Mouse (Mus musculus) MEL (cell line): ENCODE measurements around the gene Kctd7. TPM values are rescaled to one million over a fixed set of nuclear protein-coding genes. Genes with fewer than 3 reads are reported as not detected.

Experiments used
- DNase-seq: peaks from one replicate; pipeline ENCODE4 v3.0.0; 2011; ENCODE audit warnings: low read depth, low spot score
- H3K27ac ChIP-seq: 2 replicates; pipeline ENCODE4 v1.5.1; 2012; ENCODE audit warnings: low read depth, mild to moderate bottlenecking, control low read depth, low read length, moderate library complexity; ENCODE audit not compliant: control insufficient read depth
- H3K27me3 ChIP-seq, 2 experiments: fragments of 150-350 bp in 1 of 2; sonication (generic) in 1 of 2; 2 replicates each; pipeline ENCODE4 v1.6.1; 2012; ENCODE audit warnings: low read length in 2 of 2, mild to moderate bottlenecking in 2 of 2, improper control_type of control experiment in 1 of 2, moderate library complexity in 1 of 2; ENCODE audit not compliant: insufficient read depth in 2 of 2, control insufficient read depth in 1 of 2
- H3K36me3 ChIP-seq, 2 experiments: 2 replicates each; pipeline ENCODE4 v1.6.1; 2012 to 2014; ENCODE audit warnings: low read length in 2 of 2, improper control_type of control experiment in 1 of 2, inconsistent platforms in 1 of 2, mild to moderate bottlenecking in 1 of 2; ENCODE audit not compliant: insufficient read depth in 2 of 2, control insufficient read depth in 1 of 2
- H3K4me1 ChIP-seq, 2 experiments: fragments of 150-350 bp in 1 of 2; sonication (generic) in 1 of 2; 2 replicates each; pipeline ENCODE4 v1.6.1; 2012; ENCODE audit warnings: low read length in 2 of 2, improper control_type of control experiment in 1 of 2, mild to moderate bottlenecking in 1 of 2; ENCODE audit not compliant: insufficient read depth in 2 of 2, control insufficient read depth in 1 of 2
- H3K4me3 ChIP-seq, 2 experiments: fragments of 150-350 bp in 1 of 2; sonication (generic) in 1 of 2; 2 replicates each; pipeline ENCODE4 v1.5.1; 2012; ENCODE audit warnings: low read depth in 2 of 2, low read length in 2 of 2, mild to moderate bottlenecking in 2 of 2, moderate library complexity in 2 of 2, control low read depth in 1 of 2, improper control_type of control experiment in 1 of 2; ENCODE audit not compliant: control insufficient read depth in 1 of 2, insufficient read depth in 1 of 2
- H3K79me2 ChIP-seq: 2 replicates; pipeline ENCODE4 v1.6.1; 2012; ENCODE audit warnings: mild to moderate bottlenecking, low read length, moderate library complexity; ENCODE audit not compliant: control insufficient read depth, poor library complexity, insufficient read depth
- H3K9ac ChIP-seq: 2 replicates; pipeline ENCODE4 v1.6.1; 2012; ENCODE audit warnings: low read depth, mild to moderate bottlenecking, control low read depth, low read length, moderate library complexity; ENCODE audit not compliant: control insufficient read depth, poor library complexity, severe bottlenecking
- H3K9me3 ChIP-seq: fragments of 150-350 bp; sonication (generic); replicated peaks from 2 replicates; pipeline ENCODE4 v1.6.1; 2012; ENCODE audit warnings: mild to moderate bottlenecking, low read length, improper control_type of control experiment, moderate library complexity; ENCODE audit not compliant: insufficient read depth
- BHLHE40 ChIP-seq: IDR thresholded peaks from 2 replicates; pipeline ENCODE4 v1.6.1; 2012; ENCODE audit warnings: low read depth, mild to moderate bottlenecking, inconsistent platforms, low read length, improper control_type of control experiment, borderline replicate concordance
- CHD1 ChIP-seq: IDR thresholded peaks from 2 replicates; pipeline ENCODE4 v1.6.1; 2012; ENCODE audit warnings: low read depth, mild to moderate bottlenecking, inconsistent platforms, low read length, improper control_type of control experiment
- CHD2 ChIP-seq: IDR thresholded peaks from 2 replicates; pipeline ENCODE4 v1.6.1; 2011; ENCODE audit warnings: low read length, improper control_type of control experiment
- CTCF ChIP-seq, 3 experiments: IDR thresholded peaks in 2 of 3; conservative IDR thresholded peaks in 1 of 3; 2 replicates each; pipeline ENCODE4 v1.5.1; 2011 to 2012; ENCODE audit warnings: low read length in 3 of 3, low read depth in 2 of 3, mild to moderate bottlenecking in 2 of 3, improper control_type of control experiment in 1 of 3, inconsistent platforms in 1 of 3, mixed read lengths in 1 of 3, moderate library complexity in 1 of 3; ENCODE audit not compliant: control insufficient read depth in 1 of 3, insufficient read depth in 1 of 3, poor library complexity in 1 of 3, severe bottlenecking in 1 of 3
- E2F4 ChIP-seq: IDR thresholded peaks from 2 replicates; pipeline ENCODE4 v1.6.1; 2011; ENCODE audit warnings: low read depth, low read length, improper control_type of control experiment, borderline replicate concordance
- GABPA ChIP-seq: IDR thresholded peaks from 2 replicates; pipeline ENCODE4 v1.6.1; 2012; ENCODE audit warnings: low read depth, mild to moderate bottlenecking, inconsistent platforms, low read length, improper control_type of control experiment, moderate library complexity
- MAX ChIP-seq: IDR thresholded peaks from 2 replicates; pipeline ENCODE4 v1.6.1; 2011; ENCODE audit warnings: low read length, improper control_type of control experiment
- MEF2A ChIP-seq: IDR thresholded peaks from 2 replicates; pipeline ENCODE4 v1.6.1; 2014; ENCODE audit warnings: low read depth, mild to moderate bottlenecking, inconsistent platforms, low read length, improper control_type of control experiment; ENCODE audit not compliant: poor library complexity, insufficient replicate concordance, severe bottlenecking; ENCODE audit errors: extremely low read depth
- RAD21 ChIP-seq: IDR thresholded peaks from 2 replicates; pipeline ENCODE4 v1.6.1; 2011; ENCODE audit warnings: mild to moderate bottlenecking, low read depth, low read length, improper control_type of control experiment
- RCOR1 ChIP-seq: IDR thresholded peaks from 2 replicates; pipeline ENCODE4 v1.6.1; 2012; ENCODE audit warnings: low read depth, mild to moderate bottlenecking, inconsistent platforms, low read length, improper control_type of control experiment
- SIN3A ChIP-seq: IDR thresholded peaks from 2 replicates; pipeline ENCODE4 v1.6.1; 2012; ENCODE audit warnings: low read length, improper control_type of control experiment, inconsistent platforms
- SMC3 ChIP-seq: IDR thresholded peaks from 2 replicates; pipeline ENCODE4 v1.6.1; 2011; ENCODE audit warnings: low read depth, low read length, improper control_type of control experiment
- TCF12 ChIP-seq: IDR thresholded peaks from 2 replicates; pipeline ENCODE4 v1.6.1; 2014; ENCODE audit warnings: low read depth, mild to moderate bottlenecking, inconsistent platforms, low read length, improper control_type of control experiment, moderate library complexity
- UBTF ChIP-seq: IDR thresholded peaks from 2 replicates; pipeline ENCODE4 v1.6.1; 2012; ENCODE audit warnings: low read depth, mild to moderate bottlenecking, inconsistent platforms, low read length, improper control_type of control experiment, moderate library complexity, borderline replicate concordance; ENCODE audit not compliant: insufficient read depth
- USF2 ChIP-seq, 2 experiments: IDR thresholded peaks; 2 replicates each; pipeline ENCODE4 v1.6.1; 2011 to 2012; ENCODE audit warnings: improper control_type of control experiment in 2 of 2, low read length in 2 of 2, borderline replicate concordance in 1 of 2, inconsistent platforms in 1 of 2, low read depth in 1 of 2, mild to moderate bottlenecking in 1 of 2; ENCODE audit not compliant: insufficient read depth in 1 of 2
- ZKSCAN1 ChIP-seq: IDR thresholded peaks from 2 replicates; pipeline ENCODE4 v1.6.1; 2012; ENCODE audit warnings: low read depth, mild to moderate bottlenecking, inconsistent platforms, low read length, improper control_type of control experiment, moderate library complexity
- polyA plus RNA-seq, 2 experiments: library from polyadenylated mRNA; stranded (reverse) in 1 of 2; unstranded in 1 of 2; fragments of >175 nt in 1 of 2; fragments of >200 nt in 1 of 2; gene quantifications; 2 replicates each; pipeline versions ENCODE4 v1.2.1 to v1.2.4; 2012; ENCODE audit warnings: low replicate concordance in 2 of 2, low read depth in 1 of 2; ENCODE audit not compliant: insufficient read length in 2 of 2, insufficient read depth in 1 of 2, missing spikeins in 1 of 2
- total RNA-seq: library from RNA; depleted of rRNA; stranded (reverse); fragments of 300-350 nt; gene quantifications from 2 replicates; pipeline ENCODE4 v1.2.3, GENCODE M21; 2012

The Kctd7 gene
- total and polyA plus RNA-seq, 3 experiments = 5.8 to 7.0 TPM; not detected in 1

- H3K4me1 ChIP-seq = no peaks in the 10 kb centered on the region
- TF ChIP-seq RAD21 (no peak), USF2 (IDR thresholded peaks at IDR 0.05; ENCODE audit: borderline replicate concordance in 1 of 2, insufficient read depth in 1 of 2, low read depth in 1 of 2, low read length in 2 of 2) (no peak), CTCF (IDR thresholded peaks at IDR 0.05 in 2 of 3, conservative IDR thresholded peaks at IDR 0.05 in 1 of 3; ENCODE audit: control insufficient read depth in 1 of 3, insufficient read depth in 1 of 3, low read depth in 2 of 3, low read length in 3 of 3, poor library complexity in 1 of 3, severe bottlenecking in 1 of 3) (no peak), CHD2 (no peak)
- no peaks in the 10 kb centered on the region for H3K36me3 ChIP-seq
- H3K4me3 ChIP-seq = no peak overlapping the region
- H3K27me3 ChIP-seq = no peaks in the 10 kb centered on the region
- H3K27ac ChIP-seq = no peak overlapping the region
- H3K79me2 ChIP-seq = no peaks in the 10 kb centered on the region; the same call in 1 of the 2 replicates
- H3K9me3 ChIP-seq = no peaks in the 10 kb centered on the region
- no peak overlapping the region for H3K9ac ChIP-seq
- no peak for DNase-seq
These were observed 24.5 kb upstream of the Kctd7 start for GRCm38 (mm10) chr5:130120070-130120736.

- Histone ChIP-seq H3K9ac (no peak overlapping the region), H3K4me1 (no peaks in the 10 kb centered on the region), H3K79me2 (no peaks in the 10 kb centered on the region; the same call in 1 of the 2 replicates), H3K36me3 (no peaks in the 10 kb centered on the region), H3K9me3 (no peaks in the 10 kb centered on the region), H3K27ac (no peak overlapping the region), H3K27me3 (no peaks in the 10 kb centered on the region), H3K4me3 (no peak overlapping the region)
- no peak for TF ChIP-seq UBTF
- no peak for TF ChIP-seq GABPA
- TF ChIP-seq MEF2A = no peak
- TF ChIP-seq BHLHE40 = no peak
- no peak for TF ChIP-seq TCF12
- no peak for TF ChIP-seq USF2 (IDR thresholded peaks at IDR 0.05; ENCODE audit: borderline replicate concordance in 1 of 2, insufficient read depth in 1 of 2, low read depth in 1 of 2, low read length in 2 of 2)
- no peak for TF ChIP-seq RCOR1
- no peak for DNase-seq
These were observed 23.8 kb upstream of the Kctd7 start for GRCm38 (mm10) chr5:130120904-130121303.

- H3K4me3 ChIP-seq = no peak overlapping the region
- H3K27me3 ChIP-seq = no peaks in the 10 kb centered on the region
- no peaks in the 10 kb centered on the region for H3K4me1 ChIP-seq
- H3K9me3 ChIP-seq = no peaks in the 10 kb centered on the region
- TF ChIP-seq ZKSCAN1 (no peak), CHD1 (no peak), GABPA (no peak), TCF12 (no peak), RCOR1 (no peak), UBTF (no peak), SIN3A (no peak), E2F4 (no peak), SMC3 (no peak), MAX (no peak)
- no peak overlapping the region for H3K27ac ChIP-seq
- H3K79me2 ChIP-seq = no peaks in the 10 kb centered on the region; the same call in 1 of the 2 replicates
- no peak overlapping the region for H3K9ac ChIP-seq
- H3K36me3 ChIP-seq = no peaks in the 10 kb centered on the region
- no peak for DNase-seq
These were observed 22.3 kb upstream of the Kctd7 start for GRCm38 (mm10) chr5:130122355-130122754.
